Mouse (Mus musculus): ENCODE data around the gene Gngt2. TPM values are rescaled to one million over a fixed set of nuclear protein-coding genes. Genes with fewer than 3 reads are reported as not detected.
A peak's percentile ranks its signal among the peaks of the same experiment; 100 is the strongest.

Gngt2 gene
- total and polyA plus RNA-seq, 3 experiments: 10.2 to 24.4 (median 19.0) TPM

GRCm38 (mm10) chr11:95857716-95858527 is 20.9 kb downstream of the Gngt2 start:
- peaks cover 2% of the 10 kb centered on the region; the same call in 1 of the 2 replicates for H3K36me3 ChIP-seq (ENCODE audit: control insufficient read depth, insufficient read depth, low read length)
- H3K4me3 ChIP-seq: peak overlapping the region; percentile 86
- H3K27me3 ChIP-seq (ENCODE audit: control insufficient read depth, insufficient read depth, low read length): no peaks in the 10 kb centered on the region
- H3K9ac ChIP-seq (ENCODE audit: low read depth, low read length): peak overlapping the region; percentile 80
- peak overlapping the region; percentile 82 for H3K27ac ChIP-seq
- H3K79me2 ChIP-seq (replicated peaks; ENCODE audit: control insufficient read depth, insufficient read depth, low read length): no peaks in the 10 kb centered on the region
- H3K4me1 ChIP-seq (ENCODE audit: control insufficient read depth, insufficient read depth, low read length): peaks cover 2% of the 10 kb centered on the region
- TF ChIP-seq POLR2A (IDR thresholded peaks at IDR 0.05; ENCODE audit: insufficient read depth, low read depth, low read length): no peak
- no peak for TF ChIP-seq CTCF (IDR thresholded peaks at IDR 0.05)
- intact Hi-C loops (cut with DNase I): loop anchor here (5.0 kb wide), 1 partner anchor 171 kb away; no protein-coding TSS in a partner anchor
- no peak for DNase-seq
- 23% methylated on average over 21 of the region's 21 CpGs for WGBS

- peak overlapping the region; percentile 86 for H3K4me3 ChIP-seq
- DNase-seq: peak; percentile 97 to 98
- H3K36me3 ChIP-seq (ENCODE audit: control insufficient read depth, insufficient read depth, low read length): peaks cover 2% of the 10 kb centered on the region; the same call in 1 of the 2 replicates
- intact Hi-C loops (cut with DNase I): loop anchor here (5.0 kb wide), 1 partner anchor 171 kb away; no protein-coding TSS in a partner anchor
- peak overlapping the region; percentile 82 for H3K27ac ChIP-seq
- peaks cover 2% of the 10 kb centered on the region for H3K4me1 ChIP-seq (ENCODE audit: control insufficient read depth, insufficient read depth, low read length)
- H3K9ac ChIP-seq (ENCODE audit: low read depth, low read length): peak overlapping the region; percentile 80
- no peaks in the 10 kb centered on the region for H3K27me3 ChIP-seq (ENCODE audit: control insufficient read depth, insufficient read depth, low read length)
- WGBS: under 1% methylated on average over 58 of the region's 58 CpGs
- no peaks in the 10 kb centered on the region for H3K79me2 ChIP-seq (replicated peaks; ENCODE audit: control insufficient read depth, insufficient read depth, low read length)
- no peak for TF ChIP-seq CTCF (IDR thresholded peaks at IDR 0.05)
- peak; percentile 87 for TF ChIP-seq EP300 (IDR thresholded peaks at IDR 0.05; ENCODE audit: insufficient read depth, low read depth, low read length)
These were observed 21.8 kb downstream of the Gngt2 start for GRCm38 (mm10) chr11:95858528-95859467.

- Histone ChIP-seq H3K79me2 (replicated peaks; ENCODE audit: control insufficient read depth, insufficient read depth, low read length) (no peaks in the 10 kb centered on the region), H3K27ac (peak overlapping the region; percentile 82), H3K4me3 (peak overlapping the region; percentile 86), H3K36me3 (ENCODE audit: control insufficient read depth, insufficient read depth, low read length) (peaks cover 2% of the 10 kb centered on the region; the same call in 1 of the 2 replicates), H3K4me1 (ENCODE audit: control insufficient read depth, insufficient read depth, low read length) (peaks cover 2% of the 10 kb centered on the region), H3K9ac (ENCODE audit: low read depth, low read length) (peak overlapping the region; percentile 76), H3K27me3 (ENCODE audit: control insufficient read depth, insufficient read depth, low read length) (no peaks in the 10 kb centered on the region)
- intact Hi-C loops (cut with DNase I): loop anchor here (5.0 kb wide), 1 partner anchor 172 kb away; no protein-coding TSS in a partner anchor
- TF ChIP-seq CTCF (IDR thresholded peaks at IDR 0.05) (no peak), EP300 (IDR thresholded peaks at IDR 0.05; ENCODE audit: insufficient read depth, low read depth, low read length) (0 out of 2 replicates have a peak, but pooled peaks have one; percentile 35), POLR2A (IDR thresholded peaks at IDR 0.05; ENCODE audit: insufficient read depth, low read depth, low read length) (no peak)
- WGBS: 0% methylated on average over 35 of the region's 35 CpGs
- no peak for DNase-seq
These were observed 22.4 kb downstream of the Gngt2 start for GRCm38 (mm10) chr11:95859468-95859855.

GRCm38 (mm10) chr11:95860071-95860490 is 23.1 kb downstream of the Gngt2 start:
- intact Hi-C loops (cut with DNase I): no loop called here
- H3K4me1 ChIP-seq (ENCODE audit: control insufficient read depth, insufficient read depth, low read length): peaks cover 2% of the 10 kb centered on the region
- peaks cover 2% of the 10 kb centered on the region; the same call in 1 of the 2 replicates for H3K36me3 ChIP-seq (ENCODE audit: control insufficient read depth, insufficient read depth, low read length)
- no peaks in the 10 kb centered on the region for H3K27me3 ChIP-seq (ENCODE audit: control insufficient read depth, insufficient read depth, low read length)
- DNase-seq: no peak
- peak overlapping the region; percentile 82 for H3K27ac ChIP-seq
- TF ChIP-seq EP300 (IDR thresholded peaks at IDR 0.05; ENCODE audit: insufficient read depth, low read depth, low read length) (no peak), POLR2A (IDR thresholded peaks at IDR 0.05; ENCODE audit: insufficient read depth, low read depth, low read length) (no peak), CTCF (IDR thresholded peaks at IDR 0.05) (no peak)
- peak overlapping the region; percentile 47 for H3K9ac ChIP-seq (ENCODE audit: low read depth, low read length)
- H3K79me2 ChIP-seq (replicated peaks; ENCODE audit: control insufficient read depth, insufficient read depth, low read length): no peaks in the 10 kb centered on the region
- peak overlapping the region; percentile 86 for H3K4me3 ChIP-seq
- whole genome bisulfite sequencing: 28% methylated on average over 3 of the region's 3 CpGs

GRCm38 (mm10) chr11:95861397-95861796 is 24.4 kb downstream of the Gngt2 start:
- Histone ChIP-seq H3K27ac (no peak overlapping the region), H3K27me3 (ENCODE audit: control insufficient read depth, insufficient read depth, low read length) (no peaks in the 10 kb centered on the region), H3K79me2 (replicated peaks; ENCODE audit: control insufficient read depth, insufficient read depth, low read length) (no peaks in the 10 kb centered on the region), H3K9ac (ENCODE audit: low read depth, low read length) (no peak overlapping the region), H3K4me1 (ENCODE audit: control insufficient read depth, insufficient read depth, low read length) (peaks cover 2% of the 10 kb centered on the region), H3K4me3 (no peak overlapping the region), H3K36me3 (ENCODE audit: control insufficient read depth, insufficient read depth, low read length) (peaks cover 2% of the 10 kb centered on the region; the same call in 1 of the 2 replicates)
- no peak for TF ChIP-seq POLR2A (IDR thresholded peaks at IDR 0.05; ENCODE audit: insufficient read depth, low read depth, low read length)
- TF ChIP-seq CTCF (IDR thresholded peaks at IDR 0.05): no peak
- no peak for TF ChIP-seq EP300 (IDR thresholded peaks at IDR 0.05; ENCODE audit: insufficient read depth, low read depth, low read length)
- intact Hi-C loops (cut with DNase I): no loop called here
- 91% methylated on average over 8 of the region's 8 CpGs for WGBS
- DNase-seq: no peak
